Mouse (Mus musculus) liver, embryonic 16.5 days (tissue): Measurements from ENCODE around the gene Glod4. TPM values are rescaled to one million over a fixed set of nuclear protein-coding genes. Genes with fewer than 3 reads are reported as not detected.
A peak's percentile ranks its signal among the peaks of the same experiment; 100 is the strongest.

ENCODE experiments used
- ATAC-seq: fragments of 200-750 bp; cut with Nextera tagmentation; 2 replicates; pipeline ENCODE4 v1.8.0; 2017; ENCODE audit warnings: low read depth, mild to moderate bottlenecking, moderate number of reproducible peaks, moderate library complexity
- H3K27ac ChIP-seq: fragments of 300-500 bp; sonication (generic); 2 replicates; pipeline ENCODE4 v1.5.1; 2014; ENCODE audit warnings: mild to moderate bottlenecking, low read length
- H3K27me3 ChIP-seq: fragments of 300-500 bp; sonication (generic); 2 replicates; pipeline ENCODE4 v1.6.1; 2014; ENCODE audit warnings: low read depth, low read length, mixed read lengths; ENCODE audit not compliant: control insufficient read depth, insufficient read depth
- H3K36me3 ChIP-seq: fragments of 300-500 bp; sonication (generic); 2 replicates; pipeline ENCODE4 v1.6.1; 2014; ENCODE audit warnings: mild to moderate bottlenecking; ENCODE audit not compliant: control insufficient read depth, insufficient read depth
- H3K4me1 ChIP-seq: fragments of 300-500 bp; sonication (generic); 2 replicates; pipeline ENCODE4 v1.6.1; 2014; ENCODE audit warnings: low read depth, low read length, mixed read lengths; ENCODE audit not compliant: control insufficient read depth
- H3K4me2 ChIP-seq: fragments of 300-500 bp; sonication (generic); 2 replicates; pipeline ENCODE4 v1.6.1; 2014; ENCODE audit warnings: low read depth, low read length, mixed read lengths
- H3K4me3 ChIP-seq: fragments of 300-500 bp; sonication (generic); 2 replicates; pipeline ENCODE4 v1.5.1; 2014; ENCODE audit warnings: low read depth, mild to moderate bottlenecking, low read length
- H3K9ac ChIP-seq: fragments of 300-500 bp; sonication (generic); 2 replicates; pipeline ENCODE4 v1.6.1; 2014; ENCODE audit warnings: low read depth, low read length
- H3K9me3 ChIP-seq: fragments of 300-500 bp; sonication (generic); replicated peaks from 2 replicates; pipeline ENCODE4 v1.6.1; 2016; ENCODE audit warnings: low read length; ENCODE audit not compliant: control insufficient read depth
- WGBS: fragments of 180-500 bp; shearing (Covaris S2); extraction: QIAGEN DNeasy Blood & Tissue Kit; methylation state at CpG from one replicate; pipeline ENCODE4 v1.1.7; 2014; ENCODE audit not compliant: insufficient replicate concordance; 5-methylcytosine and 5-hydroxymethylcytosine counted together
- polyA plus RNA-seq: library from polyadenylated mRNA; unstranded; fragments of >200 nt; fragmentation: Nextera tagmentation; extraction: Ambion mirVana; gene quantifications from 2 replicates; pipeline ENCODE4 v1.2.1, GENCODE M21; 2015

Gene Glod4
- polyA plus RNA-seq, 1 experiment from 2014 or later: 47.4 TPM

DNA sequence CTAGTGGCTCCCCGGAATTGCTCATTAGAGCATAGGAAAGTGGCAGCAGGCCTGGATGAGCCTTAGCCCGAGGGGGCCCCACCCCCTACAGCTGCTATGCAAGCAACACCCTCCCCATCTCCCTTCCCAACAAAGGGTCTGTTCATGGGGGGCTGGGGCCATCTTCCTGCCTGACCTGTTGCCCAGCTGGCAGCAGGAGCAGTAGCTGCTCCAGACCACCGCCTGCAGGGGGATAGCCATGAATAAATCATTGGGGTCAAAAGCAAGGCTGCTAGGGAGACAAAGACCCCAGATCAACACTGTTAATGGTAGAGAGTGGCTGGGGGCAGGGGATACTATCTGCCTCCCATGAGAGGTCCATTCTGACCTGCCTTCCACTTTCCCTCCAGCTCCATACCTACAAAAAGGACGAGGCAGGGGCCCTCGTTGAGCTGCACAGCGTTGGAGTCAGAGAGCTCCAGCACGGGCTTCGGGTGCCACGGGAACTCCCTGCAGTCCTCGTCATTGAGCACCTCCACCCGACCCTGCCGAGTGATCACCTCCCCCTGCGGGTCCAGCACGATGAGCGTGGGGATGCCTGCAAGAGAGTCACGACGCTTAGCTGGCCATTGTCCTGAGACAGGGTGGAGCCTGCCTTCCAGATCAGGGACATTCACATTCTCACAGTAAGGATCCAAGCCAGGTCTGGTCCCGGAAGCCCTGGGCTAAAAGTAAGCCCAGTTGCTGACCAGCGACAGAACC, 19.3 kb upstream of the Glod4 start:
- 53% methylated on average over 19 of the region's 19 CpGs for WGBS

DNA sequence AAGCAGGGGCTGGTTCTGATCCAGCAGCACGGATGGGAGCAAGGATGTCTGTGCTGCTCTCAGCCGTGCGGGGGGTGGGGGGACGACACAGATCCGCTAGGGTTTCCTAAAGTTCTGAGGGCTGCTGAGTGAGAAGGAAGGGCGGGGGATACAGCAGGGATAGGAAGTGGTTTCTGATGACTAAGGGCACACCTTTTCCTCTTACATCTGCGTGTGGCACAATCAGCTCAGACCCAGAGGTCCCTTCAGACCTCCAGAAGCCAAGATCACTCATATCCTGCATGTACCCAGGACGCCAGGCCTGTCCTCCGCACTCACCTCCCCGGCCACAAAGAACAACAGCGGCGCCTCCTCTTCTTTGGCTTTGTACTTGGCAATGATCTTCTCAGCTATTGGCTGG, 17.7 kb upstream of the Glod4 start:
- Histone ChIP-seq H3K27ac (peak overlapping the region; percentile 41; the same call in 1 of the 2 replicates), H3K4me1 (no peaks in the 10 kb centered on the region), H3K4me2 (no peak overlapping the region), H3K36me3 (no peaks in the 10 kb centered on the region), H3K9me3 (no peaks in the 10 kb centered on the region), H3K27me3 (no peaks in the 10 kb centered on the region), H3K4me3 (no peak overlapping the region), H3K9ac (no peak overlapping the region)
- WGBS: 25% methylated on average over 12 of the region's 12 CpGs
- peak; percentile 24; the same call in 1 of the 2 replicates for ATAC-seq

More for the DNA sequence above, 19.3 kb upstream of the Glod4 start:
- Histone ChIP-seq H3K4me2 (no peak overlapping the region), H3K27me3 (no peaks in the 10 kb centered on the region), H3K27ac (no peak overlapping the region), H3K9ac (no peak overlapping the region), H3K9me3 (no peaks in the 10 kb centered on the region), H3K4me3 (no peak overlapping the region), H3K4me1 (no peaks in the 10 kb centered on the region), H3K36me3 (no peaks in the 10 kb centered on the region)
- ATAC-seq: no peak

- H3K9ac ChIP-seq: no peak overlapping the region
- H3K36me3 ChIP-seq: no peaks in the 10 kb centered on the region
- no peak overlapping the region for H3K4me2 ChIP-seq
Measured at GRCm38 (mm10) chr11:76260208-76261050, 16.9 kb upstream of the Glod4 start.

DNA sequence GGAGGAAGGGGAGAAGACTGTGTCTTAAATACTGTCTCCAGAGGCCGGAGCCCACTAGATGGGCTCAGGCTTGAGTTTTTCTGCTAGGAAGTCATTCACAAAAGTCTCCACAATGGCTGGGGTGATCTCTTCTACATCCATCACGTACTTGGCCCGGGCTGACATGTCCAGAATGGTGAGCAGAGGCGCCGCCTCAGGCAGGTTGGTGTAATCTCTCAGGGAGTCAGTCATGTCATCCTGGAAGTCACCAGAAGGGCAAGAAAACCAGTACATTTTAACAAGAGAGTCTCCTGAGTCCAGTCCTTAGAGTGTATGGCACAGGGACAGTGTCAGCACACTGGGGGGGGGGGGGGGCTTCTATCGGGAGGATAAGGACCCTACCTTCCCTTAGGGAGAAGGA, 15.0 kb upstream of the Glod4 start:
- 66% methylated on average over 6 of the region's 6 CpGs for WGBS
- Histone ChIP-seq H3K27ac (no peak overlapping the region), H3K9ac (no peak overlapping the region), H3K36me3 (no peaks in the 10 kb centered on the region), H3K4me1 (no peaks in the 10 kb centered on the region), H3K4me3 (no peak overlapping the region), H3K9me3 (no peaks in the 10 kb centered on the region), H3K27me3 (no peaks in the 10 kb centered on the region), H3K4me2 (no peak overlapping the region)
- no peak for ATAC-seq

More at GRCm38 (mm10) chr11:76260208-76261050, 16.9 kb upstream of the Glod4 start:
- no peak overlapping the region for H3K27ac ChIP-seq
- no peak for ATAC-seq
- H3K4me3 ChIP-seq: no peak overlapping the region
- no peaks in the 10 kb centered on the region for H3K4me1 ChIP-seq
- H3K27me3 ChIP-seq: no peaks in the 10 kb centered on the region
- WGBS: 65% methylated on average over 10 of the region's 10 CpGs
- H3K9me3 ChIP-seq: no peaks in the 10 kb centered on the region

- ATAC-seq: no peak
Measured at GRCm38 (mm10) chr11:76257386-76257785, 13.9 kb upstream of the Glod4 start.

DNA sequence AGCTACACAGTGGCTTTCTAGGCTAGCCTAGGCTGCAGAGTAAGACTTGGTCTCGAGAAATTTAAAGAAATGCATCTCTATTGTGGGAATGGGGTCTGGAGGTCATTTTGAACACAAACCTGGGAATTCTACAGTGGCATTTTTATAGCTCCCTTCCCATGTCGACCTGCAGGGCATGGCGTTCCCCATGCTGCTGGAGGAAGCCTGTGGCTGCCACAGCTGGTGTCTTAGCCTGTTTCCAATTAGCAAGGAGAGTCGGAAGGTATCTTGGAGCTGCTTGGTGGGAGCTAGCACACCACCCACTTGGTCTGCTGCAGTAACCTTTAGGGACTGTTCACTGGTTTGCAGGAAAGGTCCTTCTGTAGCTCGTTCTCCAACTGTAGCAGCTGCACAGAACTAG, 12.6 kb upstream of the Glod4 start:
- 43% methylated on average over 5 of the region's 5 CpGs for WGBS
- no peaks in the 10 kb centered on the region for H3K4me1 ChIP-seq
- no peak for ATAC-seq

More at GRCm38 (mm10) chr11:76257386-76257785, 13.9 kb upstream of the Glod4 start:
- Histone ChIP-seq H3K4me1 (no peaks in the 10 kb centered on the region), H3K36me3 (no peaks in the 10 kb centered on the region), H3K4me2 (no peak overlapping the region), H3K9ac (no peak overlapping the region), H3K9me3 (no peaks in the 10 kb centered on the region), H3K4me3 (no peak overlapping the region), H3K27me3 (no peaks in the 10 kb centered on the region), H3K27ac (no peak overlapping the region)
- WGBS: 56% methylated on average over 4 of the region's 4 CpGs

DNA sequence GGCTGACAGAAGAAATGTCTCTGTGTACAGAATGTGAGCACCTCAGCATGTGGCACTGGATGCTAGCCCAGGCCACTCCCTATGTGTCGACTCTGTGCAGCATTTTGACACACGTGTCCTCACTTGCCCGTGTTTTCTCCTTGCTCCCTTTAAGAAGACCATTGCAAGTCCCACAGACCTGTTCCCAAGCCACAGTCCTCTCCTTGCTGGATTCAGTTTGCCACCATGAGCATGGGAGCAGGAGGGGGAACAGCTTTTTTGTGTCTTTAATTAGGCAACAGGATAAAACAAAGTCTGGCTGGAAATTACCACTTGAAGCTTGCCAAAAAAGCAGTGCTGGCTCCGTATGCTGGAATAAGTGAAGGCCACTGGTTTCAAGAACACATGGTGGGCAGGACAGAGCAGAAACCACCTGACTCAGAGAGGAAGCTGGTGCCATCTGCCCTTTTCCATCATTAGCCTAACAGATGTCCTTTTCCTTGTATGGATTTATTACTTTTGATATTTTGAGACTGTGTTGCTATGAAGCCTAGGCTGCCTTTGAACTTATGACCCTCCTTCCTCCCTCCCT, 12.0 kb upstream of the Glod4 start:
- H3K27me3 ChIP-seq: no peaks in the 10 kb centered on the region
- WGBS: 62% methylated on average over 4 of the region's 4 CpGs
- no peak overlapping the region for H3K4me3 ChIP-seq
- no peak overlapping the region for H3K27ac ChIP-seq
- no peaks in the 10 kb centered on the region for H3K36me3 ChIP-seq
- H3K9ac ChIP-seq: no peak overlapping the region
- no peaks in the 10 kb centered on the region for H3K4me1 ChIP-seq
- no peak overlapping the region for H3K4me2 ChIP-seq
- no peak for ATAC-seq
- H3K9me3 ChIP-seq: no peaks in the 10 kb centered on the region

More for the DNA sequence above, 12.6 kb upstream of the Glod4 start:
- Histone ChIP-seq H3K27me3 (no peaks in the 10 kb centered on the region), H3K4me3 (no peak overlapping the region), H3K9ac (no peak overlapping the region), H3K27ac (no peak overlapping the region), H3K36me3 (no peaks in the 10 kb centered on the region), H3K4me2 (no peak overlapping the region), H3K9me3 (no peaks in the 10 kb centered on the region)

DNA sequence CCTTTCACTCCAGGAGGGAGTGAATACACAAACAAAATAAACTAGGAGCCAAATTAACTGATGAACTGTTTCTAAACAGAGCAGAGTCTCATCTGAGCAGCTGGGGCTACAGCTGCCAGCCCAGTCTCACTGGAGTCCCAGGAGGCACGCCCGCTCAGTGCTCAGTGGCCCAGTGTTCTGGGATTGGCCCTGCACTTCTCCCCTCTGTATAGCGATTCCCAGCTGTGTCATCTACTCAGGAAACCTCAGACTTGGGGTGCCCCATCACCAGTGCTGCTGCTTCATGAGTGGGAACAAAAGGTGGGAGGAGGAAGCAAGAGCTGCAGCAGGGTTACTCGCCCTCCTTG, 10.4 kb upstream of the Glod4 start:
- Histone ChIP-seq H3K27me3 (no peaks in the 10 kb centered on the region), H3K4me3 (no peak overlapping the region), H3K4me2 (no peak overlapping the region), H3K9me3 (no peaks in the 10 kb centered on the region), H3K4me1 (no peaks in the 10 kb centered on the region), H3K9ac (no peak overlapping the region), H3K27ac (no peak overlapping the region), H3K36me3 (no peaks in the 10 kb centered on the region)
- WGBS: 78% methylated on average over 4 of the region's 4 CpGs
- ATAC-seq: no peak
